Mouse (Mus musculus): ENCODE results near the gene Eef1akmt2. TPM values are rescaled to one million over a fixed set of nuclear protein-coding genes. Genes with fewer than 3 reads are reported as not detected.

Gene Eef1akmt2
- polyA plus RNA-seq, 1 experiment from 2014 or later: 66.5 TPM

- H3K9ac ChIP-seq (ENCODE audit: low read length): no peak overlapping the region
- no peak overlapping the region for H3K4me3 ChIP-seq (ENCODE audit: low read depth, low read length)
- H3K4me2 ChIP-seq (ENCODE audit: low read depth): no peak overlapping the region
- peaks cover 2% of the 10 kb centered on the region; the same call in 1 of the 2 replicates for H3K4me1 ChIP-seq (ENCODE audit: control insufficient read depth, insufficient read depth, low read length)
- no peaks in the 10 kb centered on the region for H3K9me3 ChIP-seq (ENCODE audit: control insufficient read depth, low read length)
- no peak overlapping the region for H3K27ac ChIP-seq (ENCODE audit: low read depth, low read length)
- WGBS: 67% methylated on average over 4 of the region's 4 CpGs
- ATAC-seq (ENCODE audit: insufficient read depth, low FRiP score, low TSS enrichment): no peak
- no peak for DNase-seq (ENCODE audit: low spot score)
- no peaks in the 10 kb centered on the region for H3K27me3 ChIP-seq (ENCODE audit: control insufficient read depth, insufficient read depth, low read length)
- H3K36me3 ChIP-seq (ENCODE audit: control insufficient read depth, insufficient read depth, low read length): peaks cover under 1% of the 10 kb centered on the region; the same call in 1 of the 2 replicates
Measured at GRCm38 (mm10) chr7:132853946-132854345, 1.5 kb upstream of the Eef1akmt2 start.

DNA sequence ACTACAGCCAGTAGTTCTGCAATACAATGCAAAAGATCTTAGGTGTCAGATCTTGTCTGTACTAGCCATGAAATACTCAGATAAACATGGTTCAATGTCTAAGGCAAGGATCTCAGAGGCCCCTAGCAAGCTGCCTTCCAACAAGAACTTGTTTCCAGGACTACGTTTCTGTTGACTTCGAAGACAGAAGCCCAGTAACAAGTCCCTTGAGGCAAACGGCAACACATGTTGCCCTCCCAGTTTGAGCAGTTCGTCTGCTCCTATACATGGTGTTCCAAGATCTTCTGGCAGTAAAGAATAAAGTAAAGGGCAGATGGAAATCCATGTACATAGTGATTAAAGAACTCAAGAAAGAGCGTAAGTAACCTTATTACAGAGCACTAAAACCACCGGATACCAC, 888 bp upstream of the Eef1akmt2 start:
- H3K9ac ChIP-seq (ENCODE audit: low read length): no peak overlapping the region
- H3K4me1 ChIP-seq (ENCODE audit: control insufficient read depth, insufficient read depth, low read length): peaks cover 2% of the 10 kb centered on the region; the same call in 1 of the 2 replicates
- H3K9me3 ChIP-seq (ENCODE audit: control insufficient read depth, low read length): no peaks in the 10 kb centered on the region
- ATAC-seq (ENCODE audit: insufficient read depth, low FRiP score, low TSS enrichment) (no peak), DNase-seq (ENCODE audit: low spot score) (no peak)
- no peak overlapping the region for H3K4me3 ChIP-seq (ENCODE audit: low read depth, low read length)
- peaks cover 2% of the 10 kb centered on the region; the same call in 1 of the 2 replicates for H3K36me3 ChIP-seq (ENCODE audit: control insufficient read depth, insufficient read depth, low read length)
- no peaks in the 10 kb centered on the region for H3K27me3 ChIP-seq (ENCODE audit: control insufficient read depth, insufficient read depth, low read length)
- H3K4me2 ChIP-seq (ENCODE audit: low read depth): no peak overlapping the region
- H3K27ac ChIP-seq (ENCODE audit: low read depth, low read length): no peak overlapping the region
- 83% methylated on average over 6 of the region's 6 CpGs for WGBS

GRCm38 (mm10) chr7:132843152-132843551, 9.3 kb downstream of the Eef1akmt2 start:
- Histone ChIP-seq H3K4me1 (ENCODE audit: control insufficient read depth, insufficient read depth, low read length) (no peaks in the 10 kb centered on the region), H3K9ac (ENCODE audit: low read length) (no peak overlapping the region), H3K27ac (ENCODE audit: low read depth, low read length) (no peak overlapping the region), H3K9me3 (ENCODE audit: control insufficient read depth, low read length) (no peaks in the 10 kb centered on the region), H3K4me2 (ENCODE audit: low read depth) (no peak overlapping the region), H3K36me3 (ENCODE audit: control insufficient read depth, insufficient read depth, low read length) (no peaks in the 10 kb centered on the region), H3K27me3 (ENCODE audit: control insufficient read depth, insufficient read depth, low read length) (no peaks in the 10 kb centered on the region), H3K4me3 (ENCODE audit: low read depth, low read length) (no peak overlapping the region)
- DNase-seq (ENCODE audit: low spot score) (no peak), ATAC-seq (ENCODE audit: insufficient read depth, low FRiP score, low TSS enrichment) (no peak)
- 94% methylated on average over 3 of the region's 3 CpGs for WGBS

DNA sequence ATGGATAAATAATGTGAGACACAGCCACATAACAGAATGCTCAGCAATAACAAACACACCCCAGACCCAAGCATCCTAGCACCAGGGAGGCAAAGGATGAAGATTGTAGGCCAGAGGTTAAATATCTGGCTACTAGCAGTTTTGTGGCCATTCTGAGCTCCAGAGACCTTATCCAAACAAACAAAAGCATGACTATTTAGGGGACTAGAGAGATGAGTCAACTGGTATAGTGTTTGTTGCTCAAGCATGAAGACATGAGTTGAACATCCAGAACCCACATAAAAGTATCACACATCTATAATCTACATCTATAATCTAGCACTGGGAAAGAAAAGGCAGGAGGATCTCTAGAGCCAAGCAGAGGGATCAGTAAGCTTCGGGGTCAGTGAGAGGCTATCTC, 10.0 kb downstream of the Eef1akmt2 start:
- DNase-seq (ENCODE audit: low spot score) (no peak), ATAC-seq (ENCODE audit: insufficient read depth, low FRiP score, low TSS enrichment) (no peak)
- H3K4me3 ChIP-seq (ENCODE audit: low read depth, low read length): no peak overlapping the region
- H3K9me3 ChIP-seq (ENCODE audit: control insufficient read depth, low read length): no peaks in the 10 kb centered on the region
- H3K4me1 ChIP-seq (ENCODE audit: control insufficient read depth, insufficient read depth, low read length): no peaks in the 10 kb centered on the region
- H3K4me2 ChIP-seq (ENCODE audit: low read depth): no peak overlapping the region
- WGBS: 90% methylated on average over 1 of the region's 1 CpGs
- no peaks in the 10 kb centered on the region for H3K27me3 ChIP-seq (ENCODE audit: control insufficient read depth, insufficient read depth, low read length)
- H3K27ac ChIP-seq (ENCODE audit: low read depth, low read length): no peak overlapping the region
- no peaks in the 10 kb centered on the region for H3K36me3 ChIP-seq (ENCODE audit: control insufficient read depth, insufficient read depth, low read length)
- H3K9ac ChIP-seq (ENCODE audit: low read length): no peak overlapping the region

DNA sequence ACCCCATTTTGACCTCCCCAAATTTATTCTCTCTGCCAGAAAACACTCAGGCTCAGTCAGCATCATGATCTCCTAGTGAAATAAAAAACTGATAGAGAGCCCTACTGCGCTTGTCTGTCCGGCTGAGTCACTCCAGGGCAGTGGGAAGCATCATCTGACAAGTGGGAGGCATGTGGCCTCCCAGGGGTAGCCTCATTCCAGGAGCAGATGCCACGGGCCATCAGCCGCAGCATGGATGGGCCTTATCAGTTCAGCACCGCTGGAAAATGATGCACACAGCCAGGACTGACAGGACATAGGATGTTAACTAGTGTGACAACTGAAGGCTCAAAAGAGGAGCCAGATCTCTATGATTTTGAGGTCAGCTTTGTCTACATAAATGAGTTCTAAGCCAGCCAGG, 11.2 kb downstream of the Eef1akmt2 start:
- no peak for DNase-seq (ENCODE audit: low spot score)
- Histone ChIP-seq H3K27ac (ENCODE audit: low read depth, low read length) (no peak overlapping the region), H3K4me3 (ENCODE audit: low read depth, low read length) (no peak overlapping the region), H3K4me1 (ENCODE audit: control insufficient read depth, insufficient read depth, low read length) (no peaks in the 10 kb centered on the region), H3K9ac (ENCODE audit: low read length) (no peak overlapping the region), H3K36me3 (ENCODE audit: control insufficient read depth, insufficient read depth, low read length) (no peaks in the 10 kb centered on the region), H3K9me3 (ENCODE audit: control insufficient read depth, low read length) (no peaks in the 10 kb centered on the region), H3K27me3 (ENCODE audit: control insufficient read depth, insufficient read depth, low read length) (no peaks in the 10 kb centered on the region), H3K4me2 (ENCODE audit: low read depth) (no peak overlapping the region)
- 74% methylated on average over 5 of the region's 5 CpGs for WGBS
- ATAC-seq (ENCODE audit: insufficient read depth, low FRiP score, low TSS enrichment): no peak

DNA sequence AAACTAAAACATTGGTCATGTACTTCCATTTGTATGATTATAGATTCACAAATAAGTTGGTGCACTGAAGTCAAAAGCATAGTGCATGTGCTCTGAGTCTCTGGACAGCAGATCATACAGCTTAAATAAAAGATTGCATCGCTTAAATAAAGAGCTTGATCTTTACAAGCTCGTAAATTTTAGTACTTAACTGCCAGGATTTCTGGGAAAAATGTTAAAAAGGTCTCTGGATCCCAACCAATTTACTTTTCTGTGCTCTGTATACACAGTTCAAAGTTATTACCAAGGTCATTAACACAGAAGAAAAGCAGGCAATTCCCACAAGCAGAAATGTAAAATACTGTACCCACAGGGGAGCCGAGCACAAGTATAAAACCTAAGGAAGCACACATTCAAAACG, 21.5 kb downstream of the Eef1akmt2 start:
- Histone ChIP-seq H3K27me3 (ENCODE audit: control insufficient read depth, insufficient read depth, low read length) (no peaks in the 10 kb centered on the region), H3K4me3 (ENCODE audit: low read depth, low read length) (no peak overlapping the region), H3K4me2 (ENCODE audit: low read depth) (no peak overlapping the region), H3K36me3 (ENCODE audit: control insufficient read depth, insufficient read depth, low read length) (peaks cover 3% of the 10 kb centered on the region; the same call in 1 of the 2 replicates), H3K4me1 (ENCODE audit: control insufficient read depth, insufficient read depth, low read length) (no peaks in the 10 kb centered on the region), H3K9ac (ENCODE audit: low read length) (no peak overlapping the region), H3K27ac (ENCODE audit: low read depth, low read length) (no peak overlapping the region), H3K9me3 (ENCODE audit: control insufficient read depth, low read length) (no peaks in the 10 kb centered on the region)
- DNase-seq (ENCODE audit: low spot score): no peak
- no peak for ATAC-seq (ENCODE audit: insufficient read depth, low FRiP score, low TSS enrichment)
- WGBS: 87% methylated on average over 4 of the region's 4 CpGs

DNA sequence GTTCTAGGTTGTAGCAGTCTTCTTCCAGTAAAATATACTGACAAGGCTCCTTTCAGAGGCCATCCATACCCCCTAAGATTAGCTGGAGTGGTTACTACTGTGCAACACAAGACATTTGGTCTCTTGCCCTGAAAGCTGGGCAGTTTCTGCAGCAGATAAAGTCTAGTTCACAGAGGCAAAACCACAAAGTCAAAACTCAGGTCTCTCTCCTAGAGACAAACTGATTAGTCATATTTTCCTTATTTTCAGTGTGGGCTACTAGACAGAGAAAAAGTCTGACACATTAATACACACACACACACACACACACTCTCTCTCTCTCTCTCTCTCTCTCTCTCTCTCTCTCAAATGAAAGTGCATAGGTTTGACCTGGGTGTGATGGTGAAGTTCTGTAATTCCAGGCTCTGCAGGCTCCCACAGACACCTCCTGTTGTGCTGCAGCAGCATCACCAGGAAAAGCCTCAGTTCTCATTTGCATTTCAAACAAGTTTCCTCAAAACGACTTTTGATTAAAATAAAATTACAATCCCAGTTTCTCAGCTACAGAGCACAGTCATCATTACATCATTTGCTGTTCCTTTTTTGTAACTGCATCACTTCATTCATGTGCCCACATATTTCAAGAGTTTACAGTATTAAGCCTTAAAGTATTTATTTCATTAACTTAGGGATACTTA, 28.0 kb downstream of the Eef1akmt2 start:
- no peaks in the 10 kb centered on the region for H3K36me3 ChIP-seq (ENCODE audit: control insufficient read depth, insufficient read depth, low read length)
- no peaks in the 10 kb centered on the region for H3K9me3 ChIP-seq (ENCODE audit: control insufficient read depth, low read length)
- no peak overlapping the region for H3K4me3 ChIP-seq (ENCODE audit: low read depth, low read length)
- H3K27me3 ChIP-seq (ENCODE audit: control insufficient read depth, insufficient read depth, low read length): no peaks in the 10 kb centered on the region
- 17% methylated on average over 1 of the region's 1 CpGs for WGBS
- no peaks in the 10 kb centered on the region for H3K4me1 ChIP-seq (ENCODE audit: control insufficient read depth, insufficient read depth, low read length)
- no peak for ATAC-seq (ENCODE audit: insufficient read depth, low FRiP score, low TSS enrichment)
- H3K4me2 ChIP-seq (ENCODE audit: low read depth): no peak overlapping the region
- H3K9ac ChIP-seq (ENCODE audit: low read length): no peak overlapping the region
- H3K27ac ChIP-seq (ENCODE audit: low read depth, low read length): no peak overlapping the region
- DNase-seq (ENCODE audit: low spot score): no peak

- Histone ChIP-seq H3K27me3 (ENCODE audit: control insufficient read depth, insufficient read depth, low read length) (no peaks in the 10 kb centered on the region), H3K36me3 (ENCODE audit: control insufficient read depth, insufficient read depth, low read length) (no peaks in the 10 kb centered on the region), H3K9ac (ENCODE audit: low read length) (no peak overlapping the region), H3K4me3 (ENCODE audit: low read depth, low read length) (no peak overlapping the region), H3K9me3 (ENCODE audit: control insufficient read depth, low read length) (no peaks in the 10 kb centered on the region), H3K4me2 (ENCODE audit: low read depth) (no peak overlapping the region), H3K27ac (ENCODE audit: low read depth, low read length) (no peak overlapping the region), H3K4me1 (ENCODE audit: control insufficient read depth, insufficient read depth, low read length) (no peaks in the 10 kb centered on the region)
- ATAC-seq (ENCODE audit: insufficient read depth, low FRiP score, low TSS enrichment) (no peak), DNase-seq (ENCODE audit: low spot score) (no peak)
Measured at GRCm38 (mm10) chr7:132823832-132824231, 28.6 kb downstream of the Eef1akmt2 start.

- H3K4me2 ChIP-seq (ENCODE audit: low read depth): no peak overlapping the region
- H3K36me3 ChIP-seq (ENCODE audit: control insufficient read depth, insufficient read depth, low read length): no peaks in the 10 kb centered on the region
- H3K9ac ChIP-seq (ENCODE audit: low read length): no peak overlapping the region
- ATAC-seq (ENCODE audit: insufficient read depth, low FRiP score, low TSS enrichment) (no peak), DNase-seq (ENCODE audit: low spot score) (no peak)
- H3K27me3 ChIP-seq (ENCODE audit: control insufficient read depth, insufficient read depth, low read length): no peaks in the 10 kb centered on the region
- no peaks in the 10 kb centered on the region for H3K4me1 ChIP-seq (ENCODE audit: control insufficient read depth, insufficient read depth, low read length)
- H3K9me3 ChIP-seq (ENCODE audit: control insufficient read depth, low read length): no peaks in the 10 kb centered on the region
- no peak overlapping the region for H3K27ac ChIP-seq (ENCODE audit: low read depth, low read length)
- 84% methylated on average over 3 of the region's 3 CpGs for WGBS
- H3K4me3 ChIP-seq (ENCODE audit: low read depth, low read length): no peak overlapping the region
Measured at GRCm38 (mm10) chr7:132820692-132821091, 31.8 kb downstream of the Eef1akmt2 start.
